Mouse (Mus musculus) ES-E14 (cell line): Measurements from ENCODE around the gene Ndufa10. TPM values are rescaled to one million over a fixed set of nuclear protein-coding genes. Genes with fewer than 3 reads are reported as not detected.

Experiments
- DNase-seq: peaks from one replicate; pipeline ENCODE4 v3.0.0-alpha.2; 2013; ENCODE audit warnings: low read depth, low spot score
- H3K27ac ChIP-seq: 2 replicates; pipeline ENCODE4 v1.5.1; 2012; ENCODE audit warnings: low read depth, mild to moderate bottlenecking, low read length, moderate library complexity, mixed read lengths; ENCODE audit not compliant: poor library complexity, insufficient read depth, severe bottlenecking
- H3K36me3 ChIP-seq: 2 replicates; pipeline ENCODE4 v1.6.1; 2012; ENCODE audit warnings: mild to moderate bottlenecking, low read length, moderate library complexity, mixed read lengths; ENCODE audit not compliant: control insufficient read depth, poor library complexity, insufficient read depth, severe bottlenecking
- H3K4me1 ChIP-seq, 2 experiments: fragments of 150-350 bp in 1 of 2; sonication (generic) in 1 of 2; 2 replicates each; pipeline ENCODE4 v1.6.1; 2012; ENCODE audit warnings: low read length in 2 of 2, mild to moderate bottlenecking in 1 of 2, mixed read lengths in 1 of 2; ENCODE audit not compliant: control insufficient read depth in 2 of 2, insufficient read depth in 2 of 2, poor library complexity in 1 of 2
- H3K4me3 ChIP-seq, 2 experiments: fragments of 150-350 bp in 1 of 2; sonication (generic) in 1 of 2; 2 replicates each; pipeline ENCODE4 v1.5.1; 2012; ENCODE audit warnings: low read length in 2 of 2, low read depth in 1 of 2, mild to moderate bottlenecking in 1 of 2, mixed read lengths in 1 of 2; ENCODE audit not compliant: insufficient read depth in 1 of 2, poor library complexity in 1 of 2, severe bottlenecking in 1 of 2
- H3K9ac ChIP-seq: 2 replicates; pipeline ENCODE4 v1.6.1; 2012; ENCODE audit warnings: low read depth, mild to moderate bottlenecking, low read length, mixed read lengths; ENCODE audit not compliant: poor library complexity, insufficient read depth, severe bottlenecking
- H3K9me3 ChIP-seq: fragments of 150-350 bp; sonication (generic); 2 replicates; pipeline ENCODE4 v1.6.1; 2012; ENCODE audit warnings: low read depth, mild to moderate bottlenecking, low read length; ENCODE audit not compliant: control insufficient read depth, insufficient read depth
- CHD2 ChIP-seq: IDR thresholded peaks from 2 replicates; pipeline ENCODE4 v1.6.1; 2014; ENCODE audit warnings: mild to moderate bottlenecking, low read depth, low read length, inconsistent platforms
- HCFC1 ChIP-seq: IDR thresholded peaks from 2 replicates; pipeline ENCODE4 v1.6.1; 2012; ENCODE audit warnings: low read length, inconsistent platforms, borderline replicate concordance; ENCODE audit not compliant: insufficient read depth
- MAFK ChIP-seq: IDR thresholded peaks from 2 replicates; pipeline ENCODE4 v1.6.1; 2014; ENCODE audit warnings: mild to moderate bottlenecking, low read depth, low read length, inconsistent platforms; ENCODE audit not compliant: insufficient read depth
- ZC3H11A ChIP-seq: IDR thresholded peaks from 2 replicates; pipeline ENCODE4 v1.6.1; 2012; ENCODE audit warnings: low read depth, mild to moderate bottlenecking, inconsistent platforms, low read length, borderline replicate concordance
- ZNF384 ChIP-seq: IDR thresholded peaks from 2 replicates; pipeline ENCODE4 v1.6.1; 2012; ENCODE audit warnings: low read depth, low read length, inconsistent platforms
- in situ Hi-C, 2 experiments: fragments of 600-800 bp; cut with MboI; formaldehyde crosslinking; loops; one replicate each; pipeline ENCODE4 v1.15.1; 2025; ENCODE audit warnings: low sequenced_read_pairs in 2 of 2, inconsistent platforms in 1 of 2; ENCODE audit not compliant: unreplicated experiment in 2 of 2
- total RNA-seq: library from RNA; depleted of rRNA; stranded (reverse); fragments of 300-350 nt; gene quantifications from 2 replicates; pipeline ENCODE4 v1.2.3, GENCODE M21; 2012

The Ndufa10 gene
- total RNA-seq, 1 experiment, result 136 TPM

GRCm38 (mm10) chr1:92457758-92458157 lies 15.9 kb downstream of the Ndufa10 start:
- Histone ChIP-seq H3K4me1 (no peaks in the 10 kb centered on the region), H3K27ac (no peak overlapping the region), H3K36me3 (peaks cover 29% of the 10 kb centered on the region), H3K9me3 (no peaks in the 10 kb centered on the region), H3K4me3 (no peak overlapping the region), H3K9ac (no peak overlapping the region)
- TF ChIP-seq MAFK (no peak), HCFC1 (no peak), CHD2 (no peak), ZNF384 (no peak), ZC3H11A (no peak)
- no peak for DNase-seq
- in situ Hi-C loops, result no loop called here

- H3K27ac ChIP-seq, result no peak overlapping the region
- H3K4me3 ChIP-seq, result no peak overlapping the region
- no peaks in the 10 kb centered on the region for H3K4me1 ChIP-seq
- DNase-seq, result no peak
- TF ChIP-seq CHD2 (no peak), ZC3H11A (peak; percentile 80; the same call in 1 of the 2 replicates)
- peaks cover 31% of the 10 kb centered on the region for H3K36me3 ChIP-seq
- H3K9ac ChIP-seq, result no peak overlapping the region
- in situ Hi-C loops, result no loop called here
- no peaks in the 10 kb centered on the region for H3K9me3 ChIP-seq
These were observed 19.8 kb downstream of the Ndufa10 start for GRCm38 (mm10) chr1:92453751-92454445.

- in situ Hi-C loops, result no loop called here
- no peak for DNase-seq
- Histone ChIP-seq H3K36me3 (peaks cover 52% of the 10 kb centered on the region), H3K4me1 (no peaks in the 10 kb centered on the region), H3K9ac (no peak overlapping the region), H3K27ac (no peak overlapping the region), H3K9me3 (no peaks in the 10 kb centered on the region), H3K4me3 (no peak overlapping the region)
- TF ChIP-seq MAFK (no peak), HCFC1 (no peak), ZC3H11A (no peak), ZNF384 (no peak), CHD2 (no peak)
These were observed 25.4 kb downstream of the Ndufa10 start for GRCm38 (mm10) chr1:92448293-92448692.

DNA sequence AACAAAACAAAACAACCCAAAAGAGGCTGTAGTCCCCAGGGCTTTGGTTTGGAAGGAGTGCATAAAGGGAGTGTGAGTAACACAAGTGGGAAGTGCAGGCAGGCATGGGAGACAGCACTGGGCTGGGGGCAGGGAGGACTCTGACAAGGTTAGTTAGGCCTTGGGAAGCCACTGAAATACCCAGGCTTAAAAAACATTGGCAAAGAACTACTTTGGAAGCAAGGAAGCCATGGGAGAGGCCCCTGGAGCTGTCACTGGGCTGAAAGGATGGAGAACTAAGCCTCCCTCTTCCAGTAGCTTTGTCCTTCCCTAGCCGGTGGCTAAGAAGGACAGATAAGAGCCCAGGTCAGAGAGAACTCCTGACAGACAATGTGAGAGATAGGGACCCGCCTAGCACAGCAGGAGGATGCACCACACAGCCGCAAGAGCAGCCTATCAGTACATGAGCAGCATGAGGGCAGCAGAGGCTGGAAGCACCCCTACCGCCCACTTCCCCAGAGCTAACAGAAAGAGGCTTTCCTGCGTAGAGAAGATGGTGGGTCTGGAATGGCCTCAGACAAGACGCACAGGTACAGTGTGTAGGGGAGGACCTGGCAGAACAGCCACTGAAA lies 32.1 kb downstream of the Ndufa10 start:
- peaks cover 33% of the 10 kb centered on the region for H3K36me3 ChIP-seq
- no peak overlapping the region for H3K4me3 ChIP-seq
- no peak for DNase-seq
- H3K9ac ChIP-seq, result no peak overlapping the region
- no peak for TF ChIP-seq HCFC1
- no peaks in the 10 kb centered on the region for H3K9me3 ChIP-seq
- in situ Hi-C loops, result no loop called here
- H3K27ac ChIP-seq, result no peak overlapping the region
- peaks cover 0 to 13% of the 10 kb centered on the region in 2 experiments; a peak in 1 of 4 replicates for H3K4me1 ChIP-seq
